Mouse (Mus musculus) heart, embryonic 16.5 days (tissue): Measurements from ENCODE around the gene Sema4a. TPM values are rescaled to one million over a fixed set of nuclear protein-coding genes. Genes with fewer than 3 reads are reported as not detected.

Experiments used
- ATAC-seq: fragments of 200-750 bp; cut with Nextera tagmentation; replicated peaks from 2 replicates; pipeline ENCODE4 v1.8.0; 2017; ENCODE audit warnings: moderate number of reproducible peaks; ENCODE audit not compliant: insufficient read depth, low FRiP score; ENCODE audit errors: extremely low read depth
- H3K27ac ChIP-seq: fragments of 300-500 bp; sonication (generic); 2 replicates; pipeline ENCODE4 v1.5.1; 2014; ENCODE audit warnings: mild to moderate bottlenecking, low read length, control low read depth, moderate library complexity
- H3K27me3 ChIP-seq: fragments of 300-500 bp; sonication (generic); 2 replicates; pipeline ENCODE4 v1.6.1; 2014; ENCODE audit warnings: low read length, mixed read lengths; ENCODE audit not compliant: control insufficient read depth, insufficient read depth
- H3K36me3 ChIP-seq: fragments of 300-500 bp; sonication (generic); 2 replicates; pipeline ENCODE4 v1.6.1; 2014; ENCODE audit not compliant: control insufficient read depth, insufficient read depth
- H3K4me1 ChIP-seq: fragments of 300-500 bp; sonication (generic); 2 replicates; pipeline ENCODE4 v1.6.1; 2014; ENCODE audit warnings: low read length, mixed read lengths; ENCODE audit not compliant: control insufficient read depth, insufficient read depth
- H3K4me2 ChIP-seq: fragments of 300-500 bp; sonication (generic); 2 replicates; pipeline ENCODE4 v1.6.1; 2014; ENCODE audit warnings: low read depth, mild to moderate bottlenecking, control low read depth, low read length
- H3K4me3 ChIP-seq: fragments of 300-500 bp; sonication (generic); 2 replicates; pipeline ENCODE4 v1.5.1; 2014; ENCODE audit warnings: mild to moderate bottlenecking, control low read depth, low read length
- H3K9ac ChIP-seq: fragments of 300-500 bp; sonication (generic); 2 replicates; pipeline ENCODE4 v1.6.1; 2014; ENCODE audit warnings: low read length, control low read depth
- H3K9me3 ChIP-seq: fragments of 300-500 bp; sonication (generic); replicated peaks from 2 replicates; pipeline ENCODE4 v1.6.1; 2016; ENCODE audit warnings: low read length; ENCODE audit not compliant: control insufficient read depth
- WGBS: fragments of 180-500 bp; shearing (Covaris S2); extraction: QIAGEN DNeasy Blood & Tissue Kit; methylation state at CpG from one replicate; pipeline ENCODE4 v1.1.7; 2014; 5-methylcytosine and 5-hydroxymethylcytosine counted together
- polyA plus RNA-seq: library from polyadenylated mRNA; unstranded; fragments of >200 nt; fragmentation: Nextera tagmentation; extraction: Ambion mirVana; gene quantifications from 2 replicates; pipeline ENCODE4 v1.2.1, GENCODE M21; 2015

Sema4a gene
- polyA plus RNA-seq, 1 experiment from 2014 or later, result 3.7 TPM

- 75% methylated on average over 8 of the region's 8 CpGs for WGBS
- no peak overlapping the region for H3K4me3 ChIP-seq
- no peaks in the 10 kb centered on the region for H3K36me3 ChIP-seq
- H3K4me1 ChIP-seq, result no peaks in the 10 kb centered on the region; the same call in none of the 2 replicates
- H3K27me3 ChIP-seq, result peaks cover 14% of the 10 kb centered on the region
- no peak overlapping the region for H3K4me2 ChIP-seq
- ATAC-seq, result no peak
- H3K9ac ChIP-seq, result no peak overlapping the region
- H3K27ac ChIP-seq, result peak overlapping the region; percentile 13; the same call in 1 of the 2 replicates
- H3K9me3 ChIP-seq, result no peaks in the 10 kb centered on the region
These were observed 7.0 kb downstream of the Sema4a start for GRCm38 (mm10) chr3:88453986-88454385.

GRCm38 (mm10) chr3:88453369-88453768, 7.6 kb downstream of the Sema4a start:
- Histone ChIP-seq H3K27me3 (peaks cover 11% of the 10 kb centered on the region), H3K4me2 (no peak overlapping the region)
- WGBS, result 38% methylated on average over 8 of the region's 8 CpGs

GRCm38 (mm10) chr3:88452716-88453115, 8.3 kb downstream of the Sema4a start:
- Histone ChIP-seq H3K9me3 (no peaks in the 10 kb centered on the region), H3K27ac (no peak overlapping the region), H3K4me1 (no peaks in the 10 kb centered on the region; the same call in none of the 2 replicates), H3K36me3 (no peaks in the 10 kb centered on the region), H3K9ac (no peak overlapping the region), H3K4me2 (no peak overlapping the region), H3K27me3 (peaks cover 13% of the 10 kb centered on the region), H3K4me3 (no peak overlapping the region)
- 62% methylated on average over 6 of the region's 6 CpGs for WGBS
- no peak for ATAC-seq

More at GRCm38 (mm10) chr3:88453369-88453768, 7.6 kb downstream of the Sema4a start:
- H3K4me1 ChIP-seq, result no peaks in the 10 kb centered on the region; the same call in none of the 2 replicates
- no peak overlapping the region for H3K27ac ChIP-seq
- H3K36me3 ChIP-seq, result no peaks in the 10 kb centered on the region
- H3K9ac ChIP-seq, result no peak overlapping the region
- no peaks in the 10 kb centered on the region for H3K9me3 ChIP-seq
- no peak for ATAC-seq
- H3K4me3 ChIP-seq, result no peak overlapping the region

- 66% methylated on average over 5 of the region's 5 CpGs for WGBS
- no peak overlapping the region for H3K9ac ChIP-seq
- H3K36me3 ChIP-seq, result no peaks in the 10 kb centered on the region
- no peak overlapping the region for H3K27ac ChIP-seq
- no peaks in the 10 kb centered on the region; the same call in none of the 2 replicates for H3K4me1 ChIP-seq
- H3K4me3 ChIP-seq, result no peak overlapping the region
- no peak for ATAC-seq
- H3K4me2 ChIP-seq, result no peak overlapping the region
- no peaks in the 10 kb centered on the region for H3K9me3 ChIP-seq
- peaks cover 13% of the 10 kb centered on the region for H3K27me3 ChIP-seq
These were observed 8.7 kb downstream of the Sema4a start for GRCm38 (mm10) chr3:88452246-88452645.

- WGBS, result 71% methylated on average over 12 of the region's 12 CpGs
- no peak for ATAC-seq
These were observed 10.4 kb downstream of the Sema4a start for GRCm38 (mm10) chr3:88450379-88451131.

GRCm38 (mm10) chr3:88449395-88450023, 11.5 kb downstream of the Sema4a start:
- Histone ChIP-seq H3K36me3 (no peaks in the 10 kb centered on the region), H3K9me3 (no peaks in the 10 kb centered on the region), H3K27me3 (peaks cover 11% of the 10 kb centered on the region), H3K4me2 (peak overlapping the region; percentile 54), H3K4me1 (peaks cover 2% of the 10 kb centered on the region), H3K9ac (peak overlapping the region; percentile 38; the same call in 1 of the 2 replicates), H3K27ac (no peak overlapping the region), H3K4me3 (peak overlapping the region; percentile 30)
- ATAC-seq, result no peak
- 15% methylated on average over 19 of the region's 21 CpGs for WGBS

More at GRCm38 (mm10) chr3:88450379-88451131, 10.4 kb downstream of the Sema4a start:
- H3K27ac ChIP-seq, result no peak overlapping the region
- peaks cover 13% of the 10 kb centered on the region for H3K27me3 ChIP-seq
- H3K9me3 ChIP-seq, result no peaks in the 10 kb centered on the region
- no peak overlapping the region for H3K4me2 ChIP-seq
- peaks cover 2% of the 10 kb centered on the region for H3K4me1 ChIP-seq
- H3K4me3 ChIP-seq, result no peak overlapping the region
- H3K9ac ChIP-seq, result no peak overlapping the region
- H3K36me3 ChIP-seq, result no peaks in the 10 kb centered on the region

GRCm38 (mm10) chr3:88448443-88448842, 12.5 kb downstream of the Sema4a start:
- no peak overlapping the region for H3K27ac ChIP-seq
- no peaks in the 10 kb centered on the region for H3K9me3 ChIP-seq
- peaks cover 10% of the 10 kb centered on the region for H3K27me3 ChIP-seq
- H3K4me1 ChIP-seq, result peaks cover 2% of the 10 kb centered on the region
- no peaks in the 10 kb centered on the region for H3K36me3 ChIP-seq
- ATAC-seq, result no peak
- WGBS, result 79% methylated on average over 8 of the region's 8 CpGs
- no peak overlapping the region for H3K4me2 ChIP-seq
- H3K4me3 ChIP-seq, result no peak overlapping the region
- H3K9ac ChIP-seq, result no peak overlapping the region

GRCm38 (mm10) chr3:88447676-88448183, 13.3 kb downstream of the Sema4a start:
- ATAC-seq, result no peak
- WGBS, result 59% methylated on average over 8 of the region's 8 CpGs
- H3K4me3 ChIP-seq, result no peak overlapping the region
- no peak overlapping the region for H3K9ac ChIP-seq
- peaks cover 2% of the 10 kb centered on the region for H3K4me1 ChIP-seq
- H3K36me3 ChIP-seq, result no peaks in the 10 kb centered on the region
- H3K27ac ChIP-seq, result no peak overlapping the region
- H3K9me3 ChIP-seq, result no peaks in the 10 kb centered on the region
- H3K27me3 ChIP-seq, result peaks cover 10% of the 10 kb centered on the region
- no peak overlapping the region for H3K4me2 ChIP-seq
